Comparison of ENCODE assay signal across 8 mouse cellular contexts in genomic region chr5:122636958-122637357, GRCm38 (mm10). TPM values are rescaled to one million over a fixed set of nuclear protein-coding genes. Genes with fewer than 3 reads are reported as not detected.
DNase-seq lines count a peak whose midpoint lies in the region; ATAC-seq and TF ChIP-seq lines count a peak whose summit lies in the region.

No protein-coding gene starts in this region.

- no peaks in the 10 kb centered on the region for H3K9me3 ChIP-seq in hindbrain, embryonic 14.5 days (ENCODE audit: control insufficient read depth, low read length)

- 0 out of 2 replicates have a peak overlapping the region, but pooled peaks have one; percentile 8 for H3K4me3 ChIP-seq in hindbrain, embryonic 14.5 days (replicated peaks; ENCODE audit: low read length)

- peak overlapping the region; percentile 33 for H3K4me2 ChIP-seq in hindbrain, embryonic 14.5 days (replicated peaks)

- no peak for TF ChIP-seq CTCF in brain, embryonic 14.5 days (IDR thresholded peaks at IDR 0.05; ENCODE audit: borderline replicate concordance, extremely low read depth, insufficient read depth, insufficient read length)

- TF ChIP-seq POLR2A in brain, embryonic 14.5 days (IDR thresholded peaks at IDR 0.05; ENCODE audit: borderline replicate concordance, extremely low read depth, insufficient read depth, insufficient read length, poor library complexity, severe bottlenecking), result no peak

- 43% methylated on average over 16 of the region's 16 CpGs for WGBS in hindbrain, embryonic 14.5 days

- no peak overlapping the region for H3K27ac ChIP-seq in hindbrain, embryonic 14.5 days

- H3K9ac ChIP-seq in hindbrain, embryonic 14.5 days, result no peak overlapping the region

- no peaks in the 10 kb centered on the region; the same call in 1 of the 2 replicates for H3K4me1 ChIP-seq in hindbrain, embryonic 14.5 days (replicated peaks; ENCODE audit: control insufficient read depth, insufficient read depth, low read length)

- DNase-seq in cerebellum, postnatal 10 days, result peak; percentile 42 to 52
- DNase-seq in brain, embryonic 14.5 days (ENCODE audit: low read depth), result peak; percentile 52
- no peak for DNase-seq in hindbrain, embryonic 14.5 days (ENCODE audit: low spot score)
- peak; percentile 66 for DNase-seq in mesoderm, embryonic 11.5 days (ENCODE audit: low read depth, low spot score)
- no peak for DNase-seq in natural killer cell, adult 2 months (ENCODE audit: low spot score in 2 of 2)
- no peak for DNase-seq in spleen, postnatal 14 days (ENCODE audit: low spot score in 2 of 2)
- no peak for DNase-seq in right cerebral cortex, postnatal 14 days

- no peaks in the 10 kb centered on the region for H3K27me3 ChIP-seq in hindbrain, embryonic 14.5 days (ENCODE audit: control insufficient read depth, insufficient read depth, low read length)

- H3K36me3 ChIP-seq in hindbrain, embryonic 14.5 days (replicated peaks; ENCODE audit: control insufficient read depth, insufficient read depth), result no peaks in the 10 kb centered on the region

- ATAC-seq in cerebellum, adult (ENCODE audit: insufficient number of reproducible peaks, low FRiP score, low TSS enrichment), result no peak
- no peak for ATAC-seq in hindbrain, embryonic 14.5 days (ENCODE audit: low FRiP score)

RNA-seq across cellular contexts. Expression of gene P2rx7, which starts 6.8 kb away (rescaled TPM):
- polyA plus RNA-seq in brain, embryonic 14.5 days (2012; rRNA removed), result 3.5 and 7.7 TPM in 2 replicates
- polyA plus RNA-seq in hindbrain, embryonic 14.5 days (2014; fragmentation: Nextera tagmentation; extraction: Ambion mirVana), result 3.7 and 4.0 TPM in 2 replicates

RNA-seq across cellular contexts. Expression of gene Ift81, which starts 22.6 kb away (rescaled TPM):
- 26.1 and 26.9 TPM in 2 replicates for polyA plus RNA-seq in brain, embryonic 14.5 days (2012; rRNA removed)
- 60.5 and 61.9 TPM in 2 replicates for polyA plus RNA-seq in hindbrain, embryonic 14.5 days (2014; fragmentation: Nextera tagmentation; extraction: Ambion mirVana)

Comparison
In these comparisons a context has a peak if more than half of its experiments do, and no peak if none do; other contexts are left out.
1. DNase-seq: peak in cerebellum, postnatal 10 days (2 of 2), brain, embryonic 14.5 days (single experiment) and mesoderm, embryonic 11.5 days (single experiment); none in hindbrain, embryonic 14.5 days (single experiment), natural killer cell, adult 2 months (0 of 2), spleen, postnatal 14 days (0 of 2) and right cerebral cortex, postnatal 14 days (single experiment).